Mouse (Mus musculus): ENCODE data around the gene Rab35.

The Rab35 gene

DNA sequence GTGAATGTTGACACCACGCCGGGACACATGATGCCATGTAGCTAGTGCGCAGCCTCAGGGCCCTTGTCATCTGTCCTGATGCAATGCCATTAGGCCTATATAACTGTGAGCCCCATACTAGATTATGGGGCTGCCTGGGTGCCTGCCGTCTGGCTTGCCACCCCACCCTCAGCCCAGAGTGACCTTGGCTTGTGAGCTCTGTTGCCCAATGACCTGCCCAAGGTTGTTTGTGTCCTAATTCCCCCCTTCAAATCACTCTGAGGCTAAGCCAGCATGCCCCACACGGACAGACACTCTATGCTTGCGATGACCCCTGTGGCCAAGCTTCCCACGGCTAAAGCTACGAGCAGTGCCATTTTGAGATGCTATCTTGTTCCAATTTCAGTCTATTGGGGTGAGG is 18.0 kb downstream of the Rab35 start:
- in situ Hi-C loops (cut with MboI, MseI) = no loop called here

DNA sequence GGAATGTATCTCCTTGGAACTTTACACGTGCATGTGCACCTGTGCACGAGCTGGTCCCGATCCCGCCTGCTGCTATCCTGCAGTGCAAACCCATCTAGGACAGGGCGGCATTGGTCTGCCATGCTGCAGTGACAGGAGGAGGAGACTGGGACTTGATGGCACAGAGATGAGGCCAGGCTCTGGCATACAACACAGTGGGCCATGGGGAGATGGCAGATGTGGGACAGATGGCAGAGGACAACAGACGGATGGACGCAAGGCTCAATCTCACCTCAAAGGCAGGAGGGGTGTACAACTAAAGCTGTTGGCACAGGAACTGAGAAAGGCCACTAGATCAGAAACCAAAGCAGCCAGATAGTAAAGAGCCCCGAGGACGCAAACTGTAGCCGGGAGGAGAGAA is 19.2 kb downstream of the Rab35 start:
- in situ Hi-C loops (cut with MboI, MseI) = no loop called here

DNA sequence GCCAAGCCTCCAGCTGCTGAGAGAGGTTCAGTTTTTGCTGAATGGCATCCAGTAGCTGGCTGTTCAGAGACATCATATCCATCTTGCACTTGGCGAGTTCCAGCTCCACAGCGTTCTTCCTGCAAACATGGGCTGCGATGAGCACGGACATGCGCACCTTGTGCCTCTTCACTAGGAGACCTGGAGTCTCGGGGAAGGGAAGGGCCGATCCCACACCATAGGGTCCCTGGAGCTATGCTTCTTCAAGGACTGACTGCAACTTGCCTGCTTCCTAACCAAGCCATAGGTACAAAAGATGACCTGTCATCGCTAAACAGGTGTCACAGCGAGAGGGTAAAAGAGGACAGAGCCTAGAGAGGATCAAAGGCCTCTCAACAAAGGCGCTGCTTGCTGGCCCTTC is 20.1 kb downstream of the Rab35 start:
- in situ Hi-C loops (cut with MboI, MseI) = no loop called here

DNA sequence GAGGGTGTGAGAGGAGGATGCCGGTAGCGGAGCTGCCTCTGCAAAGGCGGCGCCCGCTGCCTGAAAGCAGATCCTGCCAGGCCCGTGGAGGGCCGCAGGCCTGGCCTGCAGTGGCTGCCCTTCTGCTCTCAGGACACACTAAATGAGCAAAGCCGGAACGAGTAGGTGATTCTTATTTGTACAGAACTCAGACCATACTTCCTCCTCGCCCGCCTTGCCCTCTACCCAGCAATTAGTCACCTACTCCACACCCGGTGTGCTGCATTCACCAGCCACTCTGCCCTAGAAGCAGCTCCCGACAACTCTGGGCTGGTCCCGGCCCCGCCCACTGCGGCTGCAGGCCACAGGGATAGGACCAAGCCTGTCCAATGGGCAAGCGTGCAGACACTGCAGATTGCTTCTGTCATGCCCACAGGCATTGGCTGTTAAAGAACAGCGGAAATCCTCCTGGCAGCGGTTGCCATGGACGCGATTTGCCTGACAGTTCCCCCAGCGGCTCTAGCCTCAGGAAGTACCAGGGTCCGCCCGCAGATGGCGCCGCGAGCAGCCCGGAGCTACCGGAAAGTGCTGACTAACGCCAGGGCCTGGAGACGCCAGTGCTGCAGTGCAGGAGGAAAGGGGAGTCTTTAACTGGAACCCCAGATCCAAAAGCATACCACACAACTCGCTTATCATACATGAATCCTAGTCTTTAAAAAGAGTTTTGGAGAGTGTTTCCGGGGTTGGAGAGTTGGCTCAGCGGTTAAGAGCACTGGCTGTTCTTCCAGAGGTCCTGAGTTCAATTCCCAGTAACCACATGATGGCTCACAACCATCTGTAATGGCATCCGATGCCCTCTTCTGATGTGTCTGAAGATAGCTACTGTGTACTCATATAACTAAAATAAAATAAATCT is 21.2 kb downstream of the Rab35 start:
- in situ Hi-C loops (cut with MboI, MseI) = no loop called here

DNA sequence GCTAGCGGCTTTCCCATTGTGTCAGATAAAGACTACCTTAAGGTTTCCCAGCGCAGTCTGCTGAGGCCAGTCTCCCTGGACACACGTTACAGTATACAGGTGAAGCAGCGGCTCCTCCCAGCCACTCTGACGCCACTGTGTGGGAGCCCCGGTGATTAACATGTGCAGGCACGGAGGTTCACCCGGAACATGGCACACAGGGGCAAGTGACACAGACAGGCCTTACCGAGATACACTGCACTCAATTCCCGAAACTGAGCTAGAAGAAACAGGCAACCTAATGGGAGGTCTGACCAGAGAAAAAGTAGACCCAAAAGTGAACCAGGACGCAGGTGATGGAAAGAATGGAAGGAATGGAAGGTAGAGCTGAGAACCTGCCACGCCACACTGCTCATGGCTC is 22.1 kb downstream of the Rab35 start:
- in situ Hi-C loops (cut with MboI, MseI) = no loop called here

DNA sequence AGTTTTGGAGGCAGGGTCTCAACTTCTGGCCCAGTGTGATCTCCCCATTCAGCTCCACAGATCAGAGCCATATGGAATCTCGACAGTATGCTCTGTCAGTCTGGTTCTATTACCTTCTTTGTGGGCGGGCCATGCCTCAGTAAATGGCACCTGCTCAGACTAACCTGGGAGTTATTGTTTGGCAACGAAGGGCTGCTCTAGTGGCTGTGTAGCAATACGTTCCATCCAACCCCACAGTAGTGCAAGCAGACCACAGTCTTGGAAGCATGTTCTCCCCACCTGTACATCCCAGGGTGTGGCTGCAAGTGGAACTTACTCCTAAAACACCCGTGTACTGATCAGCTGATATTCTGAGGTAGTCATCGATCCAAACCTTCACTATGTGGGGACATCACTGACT is 25.0 kb downstream of the Rab35 start:
- in situ Hi-C loops (cut with MboI, MseI) = loop anchor here (5.0 kb wide), 1 partner anchor 81 kb away; no protein-coding TSS in a partner anchor

DNA sequence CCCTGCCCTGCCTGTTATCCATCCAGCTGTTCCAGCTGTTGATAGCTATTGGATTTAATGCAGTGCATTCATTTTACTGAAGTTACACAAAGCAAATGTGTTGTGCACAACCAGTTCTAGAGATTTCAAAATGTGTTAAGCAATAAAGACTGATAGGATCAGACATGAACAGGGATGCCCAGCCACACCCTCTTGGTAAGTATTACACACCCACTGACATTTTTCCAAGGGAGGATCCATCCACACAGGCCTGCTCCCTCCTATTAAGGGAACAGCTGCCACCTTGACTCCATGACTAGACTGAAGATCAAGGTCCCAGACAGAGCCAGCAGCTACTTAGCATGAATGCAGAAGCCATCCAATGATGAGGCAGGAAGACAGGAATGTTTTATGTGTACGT is 25.5 kb downstream of the Rab35 start:
- in situ Hi-C loops (cut with MboI, MseI) = loop anchor here (5.0 kb wide), 1 partner anchor 80 kb away; no protein-coding TSS in a partner anchor

DNA sequence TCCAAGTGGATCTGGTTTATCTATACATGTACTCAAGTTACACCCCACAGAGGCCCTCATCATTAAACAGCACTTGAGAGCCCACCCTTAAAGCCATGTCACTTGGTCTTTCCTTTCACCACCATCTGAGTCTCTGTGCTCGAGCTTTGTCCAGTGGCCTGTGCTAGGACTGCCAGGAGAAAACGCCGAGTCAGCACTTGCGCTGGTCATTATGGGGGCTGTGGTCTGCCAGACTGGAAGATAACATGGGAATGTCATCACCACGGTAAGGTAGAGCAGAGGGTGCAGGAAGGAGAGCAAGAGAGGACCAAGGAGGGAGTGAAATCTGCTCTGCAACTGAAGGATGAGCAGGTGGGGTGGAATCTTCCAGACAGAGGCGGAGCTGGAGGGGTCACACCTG is 26.6 kb downstream of the Rab35 start:
- in situ Hi-C loops (cut with MboI, MseI) = loop anchor here (5.0 kb wide), 1 partner anchor 79 kb away; no protein-coding TSS in a partner anchor

DNA sequence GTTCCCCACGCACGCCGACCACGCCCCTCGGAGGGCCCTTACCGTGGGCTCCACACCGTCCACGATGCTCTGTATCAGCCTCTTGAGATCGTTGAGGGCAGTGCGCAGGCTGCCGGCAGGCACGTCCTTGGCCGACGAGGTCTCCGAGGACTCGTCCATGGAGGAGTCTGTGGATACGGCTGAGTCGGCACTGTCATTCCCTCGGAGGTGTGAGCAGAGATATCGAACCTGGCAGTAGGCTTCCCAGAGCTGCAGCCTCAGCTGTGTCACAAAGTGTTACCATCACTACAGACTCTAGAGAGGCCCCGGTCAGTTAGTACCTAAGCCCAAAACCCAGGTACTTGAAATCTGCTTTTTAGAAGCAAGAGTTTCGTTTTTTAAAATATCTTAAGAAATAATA is 30.9 kb downstream of the Rab35 start:
- in situ Hi-C loops (cut with MboI, MseI) = no loop called here

DNA sequence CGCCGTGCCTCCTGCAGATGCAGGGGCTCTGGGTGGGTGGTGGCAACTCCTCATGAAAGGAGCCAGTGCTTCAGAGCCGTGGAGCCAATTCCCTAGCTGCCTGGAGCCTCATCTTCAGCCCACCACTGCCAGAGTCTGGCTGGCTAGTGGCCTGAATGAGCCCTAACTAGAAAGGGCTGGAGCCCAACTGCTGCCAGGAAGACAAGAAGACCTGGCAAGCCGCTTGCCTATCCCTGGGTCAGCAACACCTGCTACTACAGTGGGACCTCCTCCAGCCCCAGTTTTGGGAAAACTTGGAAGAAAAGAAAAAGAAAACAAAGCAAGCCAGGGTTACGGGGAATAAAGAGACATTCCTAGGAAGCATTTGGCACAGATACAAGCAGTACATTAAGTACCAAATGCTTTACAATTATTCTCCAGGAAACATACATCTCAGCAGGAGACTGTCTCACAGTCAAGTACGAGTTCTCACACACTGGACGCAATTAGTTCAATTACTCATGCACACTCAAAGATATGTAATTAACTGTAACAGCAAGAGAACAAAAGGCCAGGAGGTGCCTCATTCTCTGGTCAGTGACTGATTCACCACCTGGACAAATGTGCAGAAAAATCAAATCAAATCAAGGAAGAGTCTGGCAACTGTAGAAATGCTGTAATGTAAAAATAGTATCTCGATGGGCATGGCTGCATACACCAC is 34.8 kb downstream of the Rab35 start:
- in situ Hi-C loops (cut with MboI, MseI) = no loop called here

DNA sequence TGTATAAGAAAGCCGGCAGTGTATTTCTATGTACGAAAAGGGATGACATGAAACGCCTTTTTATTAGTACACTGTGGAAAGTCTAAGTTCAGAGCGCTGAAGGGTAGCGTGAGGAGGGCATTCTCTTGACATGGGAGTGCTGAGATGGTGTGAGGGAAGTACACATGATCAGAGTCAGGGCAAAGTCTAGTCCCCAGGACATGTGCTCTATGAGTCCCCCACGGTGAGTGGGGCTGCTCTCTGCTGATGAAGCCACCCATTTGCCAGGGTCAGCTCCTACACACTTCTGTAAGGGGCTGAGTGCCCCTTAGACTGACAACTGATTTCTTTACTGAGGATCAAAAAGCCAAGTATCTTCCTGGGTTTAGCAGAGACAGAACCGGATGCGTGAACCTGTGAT is 35.5 kb downstream of the Rab35 start:
- in situ Hi-C loops (cut with MboI, MseI) = no loop called here

DNA sequence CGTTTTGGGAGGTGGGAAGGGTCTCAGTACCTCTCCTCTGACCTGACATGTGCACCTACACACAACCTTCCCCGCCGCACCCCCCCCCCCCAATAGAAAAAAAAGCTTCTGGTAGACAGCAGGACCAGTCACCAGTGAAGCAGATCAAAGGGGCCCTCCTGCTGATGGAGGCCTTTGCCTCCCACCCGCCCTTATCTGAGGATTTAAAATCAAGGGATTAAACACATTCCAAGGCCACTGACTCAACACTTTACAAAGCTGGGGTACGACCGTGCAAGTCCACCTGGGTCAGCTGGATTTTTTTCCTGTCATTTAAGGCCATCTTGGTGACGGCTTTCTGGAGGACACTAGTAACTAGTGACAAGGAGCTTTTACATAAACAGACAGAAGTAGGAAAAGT is 36.2 kb downstream of the Rab35 start:
- in situ Hi-C loops (cut with MboI, MseI) = no loop called here

DNA sequence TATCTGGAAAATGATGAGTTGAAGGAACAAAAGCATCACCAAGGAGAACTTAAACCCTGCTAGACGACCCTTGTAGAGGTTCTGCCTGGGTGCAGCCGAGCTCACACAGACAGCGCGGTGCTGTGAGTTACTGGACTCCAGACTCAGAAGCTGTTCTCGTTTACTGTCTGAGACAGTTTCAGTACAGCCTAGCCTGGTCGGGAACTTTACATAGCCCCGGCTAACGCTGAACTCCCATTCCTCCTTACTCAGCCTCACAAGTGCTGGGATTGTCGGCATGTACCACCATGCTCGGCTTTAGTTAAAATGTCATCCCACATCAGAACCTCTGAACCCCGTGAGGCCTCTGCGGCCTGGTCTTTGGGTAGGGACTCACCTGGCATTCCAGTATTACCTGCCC is 37.3 kb downstream of the Rab35 start:
- in situ Hi-C loops (cut with MboI, MseI) = no loop called here

DNA sequence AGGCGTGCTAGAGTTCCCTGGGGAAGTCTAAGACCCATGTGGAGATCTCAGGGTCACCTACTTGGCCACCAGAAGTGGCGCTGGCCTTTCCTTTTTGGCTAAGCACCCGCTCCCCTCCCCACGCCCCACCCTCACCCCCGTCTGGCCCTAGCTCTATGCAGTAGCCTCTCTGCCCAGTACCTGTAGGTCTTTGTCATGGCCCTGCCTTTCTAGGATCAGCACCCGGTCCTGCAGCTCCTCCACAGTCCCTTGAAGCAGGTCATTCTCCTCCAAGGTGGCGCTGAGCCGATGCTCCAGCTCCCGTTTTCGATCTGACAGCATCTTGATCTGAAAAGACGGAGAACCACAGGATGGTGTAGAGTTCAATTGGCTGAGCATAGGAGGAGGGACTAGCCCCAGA is 38.3 kb downstream of the Rab35 start:
- in situ Hi-C loops (cut with MboI, MseI) = no loop called here

DNA sequence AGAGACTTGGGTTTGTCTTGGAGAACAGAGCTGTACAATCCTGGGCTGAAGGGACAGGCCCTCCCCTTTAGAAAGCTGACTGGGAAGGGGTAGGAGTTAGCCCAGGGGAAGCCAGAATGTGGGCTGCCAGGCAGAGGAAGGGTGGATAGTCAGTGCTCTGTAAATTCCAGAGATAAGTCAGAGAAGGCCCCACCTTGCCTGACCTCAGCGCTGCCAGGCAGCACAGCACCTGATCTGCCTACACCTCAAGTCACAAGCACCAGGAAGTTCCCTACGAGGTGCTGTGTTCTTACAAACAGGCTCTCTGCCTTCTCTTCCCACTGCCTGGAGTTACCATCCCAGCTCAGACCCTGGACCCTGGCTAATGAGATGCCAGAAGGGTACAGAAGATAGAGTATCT is 38.7 kb downstream of the Rab35 start:
- in situ Hi-C loops (cut with MboI, MseI) = no loop called here

DNA sequence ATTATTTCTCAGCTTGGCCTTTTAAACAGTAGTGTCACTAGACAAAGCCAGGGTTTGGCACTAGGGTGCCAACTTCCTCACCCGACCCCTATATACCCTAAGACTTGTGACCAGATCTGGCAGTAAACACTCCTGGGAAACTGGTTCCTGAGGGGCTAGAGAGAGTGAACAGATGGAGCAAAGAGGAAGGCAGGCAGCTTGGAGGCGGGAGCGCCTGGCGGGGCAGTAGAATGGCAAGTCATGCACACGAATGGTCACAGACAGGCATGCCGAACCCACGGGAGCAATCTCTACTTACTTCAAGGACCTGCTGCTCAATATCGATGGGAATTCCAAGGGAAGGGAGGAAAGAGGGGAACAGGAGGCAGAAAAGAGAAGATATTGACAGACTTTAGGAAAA is 40.1 kb downstream of the Rab35 start:
- in situ Hi-C loops (cut with MboI, MseI) = no loop called here

DNA sequence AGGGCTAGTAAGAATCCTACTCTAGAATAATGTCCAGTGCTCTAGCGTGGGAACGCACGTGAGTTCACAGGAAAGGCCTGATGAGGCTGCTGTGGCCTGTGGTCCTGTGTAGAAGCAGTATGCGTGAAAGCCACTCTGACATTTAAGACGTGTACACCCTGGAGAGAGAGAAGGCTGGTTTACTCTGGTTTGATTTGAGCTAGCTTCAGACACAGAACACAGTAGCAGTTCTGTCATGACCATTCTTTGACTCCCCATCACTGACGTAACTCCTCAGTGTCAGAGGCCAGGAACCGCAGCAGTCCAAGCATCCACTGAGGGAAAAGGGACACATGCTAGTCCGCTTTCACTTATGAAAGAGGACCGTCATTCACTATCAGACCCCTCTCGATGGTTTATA is 53.4 kb downstream of the Rab35 start:
- in situ Hi-C loops (cut with MboI, MseI) = no loop called here

DNA sequence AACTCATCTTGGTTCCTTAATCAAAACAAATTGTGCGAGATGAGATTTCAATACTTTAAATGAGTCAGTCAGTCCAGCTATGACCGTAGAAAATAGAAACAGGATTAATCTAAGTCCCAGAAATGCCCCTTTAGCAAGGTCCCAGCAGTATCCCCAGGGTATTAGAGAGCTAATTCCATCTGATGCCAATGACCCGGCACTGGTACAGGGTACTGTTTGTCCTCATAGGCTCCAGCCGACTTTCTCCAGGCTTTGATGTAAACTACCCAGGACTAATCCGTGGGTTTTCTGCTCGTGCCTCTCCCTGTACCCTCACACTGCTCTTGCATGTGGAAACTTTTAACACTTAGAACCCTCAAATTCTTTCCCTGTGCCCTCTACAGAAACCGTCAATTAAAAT is 55.0 kb downstream of the Rab35 start:
- in situ Hi-C loops (cut with MboI, MseI) = no loop called here

DNA sequence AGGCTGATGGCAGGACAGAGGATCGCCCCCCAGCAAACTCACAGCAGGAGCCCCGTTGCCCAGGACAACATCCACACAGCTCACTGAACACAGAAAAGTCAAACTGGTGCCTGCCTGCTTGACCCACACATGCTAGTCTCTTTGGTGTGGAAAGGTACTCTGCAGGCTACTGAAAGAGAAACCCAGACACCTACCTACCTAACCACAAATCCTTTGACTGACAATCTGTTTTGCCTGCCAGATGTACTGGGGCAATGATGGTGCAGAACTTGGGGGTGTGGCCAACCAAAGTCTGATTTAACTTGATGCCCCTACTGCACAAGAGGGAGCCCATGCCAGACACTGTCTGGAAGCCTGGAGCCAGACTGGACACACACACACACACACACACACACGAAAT is 61.6 kb downstream of the Rab35 start:
- in situ Hi-C loops (cut with MboI, MseI) = loop anchor here (5.0 kb wide), 1 partner anchor 44 kb away; no protein-coding TSS in a partner anchor

DNA sequence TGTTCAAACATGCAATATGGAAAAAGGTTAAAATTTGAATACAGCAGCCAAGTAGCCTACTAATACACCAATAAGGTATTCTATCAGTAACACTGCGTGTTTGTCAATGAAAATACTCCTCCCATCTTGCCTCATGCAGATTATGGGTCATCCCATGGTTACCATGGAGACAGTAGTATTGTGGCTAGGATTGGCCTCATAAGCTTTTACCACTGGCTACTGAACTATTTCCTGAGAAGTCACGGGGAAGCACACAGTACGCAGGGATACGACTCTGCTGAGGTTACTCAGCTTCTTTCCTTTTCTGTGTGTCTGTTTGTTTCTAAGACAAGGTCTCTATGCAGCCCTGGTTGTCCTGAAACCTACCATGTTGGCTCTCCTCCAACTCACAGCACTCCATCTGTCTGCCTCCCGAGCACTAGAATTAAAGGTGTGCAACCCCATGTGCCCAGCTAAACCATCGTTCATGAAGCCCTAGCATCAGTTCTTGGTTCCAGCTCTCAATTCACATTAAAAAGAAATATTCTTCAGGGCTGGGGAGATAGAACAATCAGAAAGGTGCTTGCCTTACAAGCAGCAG is 63.6 kb downstream of the Rab35 start:
- in situ Hi-C loops (cut with MboI, MseI) = no loop called here

DNA sequence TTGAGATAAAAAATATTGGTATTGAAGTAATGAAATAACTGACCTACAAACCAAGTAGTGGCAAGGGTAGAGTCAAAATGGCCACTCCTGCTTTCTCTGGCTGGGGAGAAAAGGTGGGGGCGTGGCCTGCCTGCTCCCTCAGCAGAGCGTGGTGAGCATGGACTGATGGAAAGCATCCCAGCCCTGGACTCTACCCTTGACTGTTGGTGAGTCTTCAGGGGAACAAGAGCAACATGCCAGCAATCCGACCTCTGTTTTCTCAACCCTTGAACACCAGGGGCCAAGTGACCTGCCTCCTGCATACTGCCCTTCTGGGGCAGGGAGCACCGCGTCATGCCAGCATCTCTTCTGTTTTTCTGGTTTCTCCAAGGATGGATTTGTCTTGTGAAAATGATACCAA is 65.1 kb downstream of the Rab35 start:
- in situ Hi-C loops (cut with MboI, MseI) = no loop called here
